23 mouse cellular contexts compared by ENCODE assay signal in the genomic region with DNA sequence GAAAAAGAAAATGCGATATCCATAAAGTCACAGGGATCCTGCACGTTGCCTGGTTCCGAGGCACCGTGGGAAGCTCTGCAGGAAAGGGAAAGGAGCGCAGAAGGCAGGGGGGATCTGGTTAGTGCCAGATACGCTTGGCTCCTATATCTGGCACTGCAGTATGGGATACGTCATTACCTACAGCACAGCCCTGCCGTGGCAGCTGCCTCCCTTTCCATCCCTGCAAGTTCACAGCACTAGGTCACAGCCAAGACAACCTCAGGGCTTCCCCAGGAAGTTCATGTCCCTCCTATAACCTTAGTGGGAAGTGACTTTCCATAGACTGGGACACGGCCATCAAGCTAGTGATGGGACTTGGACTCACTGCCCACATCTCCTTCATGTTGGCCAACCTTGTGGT. TPM values are rescaled to one million over a fixed set of nuclear protein-coding genes. Genes with fewer than 3 reads are reported as not detected.
DNase-seq lines count a peak whose midpoint lies in the region; ATAC-seq and TF ChIP-seq lines count a peak whose summit lies in the region.
"Had no signal": no experiment of that assay in that cellular context is flagged by ENCODE, and none has a peak within 500 bp of the region (broad histone marks: within the 10 kb centered on the region; RNA-seq: fewer than 3 reads in every experiment).

No protein-coding gene starts in this region.

- H3K27ac ChIP-seq in hindbrain, postnatal 0 days, result no peak overlapping the region
- H3K27ac ChIP-seq: embryonic facial prominence, embryonic 10.5 days; forebrain, embryonic 13.5 days; heart, embryonic 10.5 days; hindbrain, embryonic 12.5 days had no signal

- H3K9ac ChIP-seq in hindbrain, postnatal 0 days (replicated peaks; ENCODE audit: low read length), result no peak overlapping the region
- H3K9ac ChIP-seq: forebrain, embryonic 13.5 days; forebrain, postnatal 0 days; hindbrain, embryonic 12.5 days had no signal

- H3K9me3 ChIP-seq in hindbrain, postnatal 0 days (ENCODE audit: low read length), result no peaks in the 10 kb centered on the region
- H3K9me3 ChIP-seq: embryonic facial prominence, embryonic 10.5 days; forebrain, embryonic 13.5 days; heart, embryonic 10.5 days; hindbrain, embryonic 12.5 days had no signal

- no peaks in the 10 kb centered on the region for H3K36me3 ChIP-seq in hindbrain, postnatal 0 days (ENCODE audit: insufficient read depth, low read length)
- H3K36me3 ChIP-seq: embryonic facial prominence, embryonic 10.5 days; heart, embryonic 10.5 days; hindbrain, embryonic 12.5 days had no signal

- 85% methylated on average over 9 of the region's 9 CpGs for WGBS in hindbrain, postnatal 0 days

- no peak for TF ChIP-seq CTCF in hindbrain, postnatal 0 days (IDR thresholded peaks at IDR 0.05; ENCODE audit: low read depth)

- ATAC-seq in granulocyte monocyte progenitor cell, adult 5-6 weeks (replicated peaks; ENCODE audit: poor library complexity, severe bottlenecking), result peak; percentile 40
- ATAC-seq in hindbrain, postnatal 0 days, result no peak
- ATAC-seq: activated CD4-positive, CD25-positive, alpha-beta regulatory T cell, adult 4 months; forebrain, embryonic 13.5 days; forebrain, postnatal 0 days; hindbrain, embryonic 16.5 days; Patski had no signal

- H3K27me3 ChIP-seq in hindbrain, postnatal 0 days (ENCODE audit: insufficient read depth, low read length), result no peaks in the 10 kb centered on the region
- H3K27me3 ChIP-seq: CH12.LX; forebrain, embryonic 13.5 days; hindbrain, embryonic 12.5 days had no signal

- peak; percentile 47 to 49 for DNase-seq in cerebellum, adult 18-20 months
- DNase-seq in cerebellum, postnatal 10 days, result no peak
- peak; percentile 44 to 48 for DNase-seq in cerebellum, postnatal 25 days
- no peak for DNase-seq in cerebellum, postnatal 4 days (ENCODE audit: low spot score in 2 of 2)
- DNase-seq in 416B (ENCODE audit: low read depth), result peak; percentile 70
- DNase-seq in hindbrain, postnatal 0 days (ENCODE audit: low spot score), result no peak
- DNase-seq: adrenal gland, postnatal 14 days; forebrain, postnatal 0 days; gastrocnemius, postnatal 36 days; heart, adult 18-20 months; heart, postnatal 10 days; heart, postnatal 4 days; kidney, adult 11 months had no signal

- no peak overlapping the region for H3K4me3 ChIP-seq in hindbrain, postnatal 0 days (ENCODE audit: low read length)
- H3K4me3 ChIP-seq: embryonic facial prominence, embryonic 10.5 days; forebrain, embryonic 13.5 days; heart, embryonic 10.5 days; hindbrain, embryonic 12.5 days had no signal

- H3K4me2 ChIP-seq in hindbrain, postnatal 0 days (ENCODE audit: low read depth, low read length), result no peak overlapping the region
- H3K4me2 ChIP-seq: forebrain, embryonic 13.5 days; hindbrain, embryonic 12.5 days had no signal

- H3K4me1 ChIP-seq in hindbrain, postnatal 0 days (ENCODE audit: insufficient read depth, low read length), result no peaks in the 10 kb centered on the region
- H3K4me1 ChIP-seq: forebrain, embryonic 13.5 days; hindbrain, embryonic 12.5 days had no signal

RNA-seq across cellular contexts. Expression of gene Ina, which starts 18.4 kb away (rescaled TPM):
- not detected in 2 replicates for total RNA-seq in granulocyte monocyte progenitor cell, adult 5-6 weeks (2014; fragmentation: Nextera tagmentation)
- not detected in 2 replicates for total RNA-seq in granulocyte monocyte progenitor cell, adult 5-6 weeks (2017)
- total RNA-seq in hindbrain, postnatal 0 days (2014; rRNA removed), result 217 and 280 TPM in 2 replicates
- 294 and 315 TPM in 2 replicates for polyA plus RNA-seq in hindbrain, postnatal 0 days (2015; fragmentation: Nextera tagmentation; extraction: Ambion mirVana)
- total RNA-seq: CH12.LX; gastrocnemius, adult 8-10 months; gastrocnemius, postnatal 36 days; heart, adult 18-20 months; heart, postnatal 10 days had no signal
- polyA plus RNA-seq: activated CD4-positive, CD25-positive, alpha-beta regulatory T cell, adult 4 months had no signal

RNA-seq across cellular contexts. Expression of gene Nt5c2, which starts 18.9 kb away (rescaled TPM):
- 62.3 and 65.3 TPM in 2 replicates for total RNA-seq in granulocyte monocyte progenitor cell, adult 5-6 weeks (2014; fragmentation: Nextera tagmentation)
- total RNA-seq in granulocyte monocyte progenitor cell, adult 5-6 weeks (2017), result 67.6 and 84.5 TPM in 2 replicates
- 43.4 and 44.2 TPM in 2 replicates for total RNA-seq in hindbrain, postnatal 0 days (2014; rRNA removed)
- polyA plus RNA-seq in hindbrain, postnatal 0 days (2015; fragmentation: Nextera tagmentation; extraction: Ambion mirVana), result 79.8 and 80.7 TPM in 2 replicates

RNA-seq across cellular contexts. Expression of gene Pcgf6, which starts 54.6 kb away (rescaled TPM):
- 21.3 and 24.9 TPM in 2 replicates for total RNA-seq in granulocyte monocyte progenitor cell, adult 5-6 weeks (2014; fragmentation: Nextera tagmentation)
- 10.0 and 11.3 TPM in 2 replicates for total RNA-seq in granulocyte monocyte progenitor cell, adult 5-6 weeks (2017)
- total RNA-seq in hindbrain, postnatal 0 days (2014; rRNA removed), result 12.9 and 17.9 TPM in 2 replicates
- 20.0 and 22.7 TPM in 2 replicates for polyA plus RNA-seq in hindbrain, postnatal 0 days (2015; fragmentation: Nextera tagmentation; extraction: Ambion mirVana)

Comparison
In these comparisons a context has a peak if more than half of its experiments do, and no peak if none do; other contexts are left out.
1. DNase-seq: peak in cerebellum, adult 18-20 months (2 of 2), cerebellum, postnatal 25 days (2 of 2) and 416B (single experiment); none in cerebellum, postnatal 10 days (0 of 2), cerebellum, postnatal 4 days (0 of 2) and hindbrain, postnatal 0 days (single experiment).
2. RNA of gene Ina, which starts 18.4 kb away (total RNA-seq): 217 to 280 TPM in hindbrain, postnatal 0 days; not detected in granulocyte monocyte progenitor cell, adult 5-6 weeks; every median in the first group is over 100 times any median in the second.